Mouse (Mus musculus): ENCODE results near the gene Gm45062.

- TF ChIP-seq POLR2A (IDR thresholded peaks at IDR 0.05; ENCODE audit: low read depth, low read length) (no peak), CTCF (conservative IDR thresholded peaks at IDR 0.05; ENCODE audit: insufficient read depth, insufficient read length, low read depth, low read length) (no peak)
Observed at GRCm38 (mm10) chr6:8582377-8582776, 323.1 kb downstream of the Gm45062 start.
